Mouse (Mus musculus): ENCODE results near the gene Hist1h1c. TPM values are rescaled to one million over a fixed set of nuclear protein-coding genes. Genes with fewer than 3 reads are reported as not detected.
A peak's percentile ranks its signal among the peaks of the same experiment; 100 is the strongest.
"Not testable (repeated sequence)": the region's sequence is repeated elsewhere in the genome, so short reads cannot be mapped to it uniquely, and the experiment has no call there.

The Hist1h1c gene
- polyA plus RNA-seq, 1 experiment from 2014 or later: 9.2 TPM

- no peaks in the 10 kb centered on the region for H3K4me1 ChIP-seq (ENCODE audit: control insufficient read depth, insufficient read depth, low read length)
- no peaks in the 10 kb centered on the region for H3K9me3 ChIP-seq (ENCODE audit: control insufficient read depth, low read length)
- WGBS: 81% methylated on average over 4 of the region's 4 CpGs
- H3K4me3 ChIP-seq (replicated peaks; ENCODE audit: low read depth, low read length): no peak overlapping the region
- no peaks in the 10 kb centered on the region for H3K36me3 ChIP-seq (ENCODE audit: control insufficient read depth, insufficient read depth, low read length)
- H3K27me3 ChIP-seq (ENCODE audit: control insufficient read depth, insufficient read depth, low read length): no peaks in the 10 kb centered on the region
- no peak for ATAC-seq (ENCODE audit: low FRiP score, low TSS enrichment)
- no peak overlapping the region for H3K27ac ChIP-seq (replicated peaks; ENCODE audit: low read depth, low read length)
- H3K9ac ChIP-seq (replicated peaks; ENCODE audit: low read length): no peak overlapping the region
- H3K4me2 ChIP-seq (ENCODE audit: low read length): no peak overlapping the region
- DNase-seq: no peak
Measured at GRCm38 (mm10) chr13:23708654-23709053, 30.0 kb upstream of the Hist1h1c start.

GRCm38 (mm10) chr13:23709714-23710373 is 28.8 kb upstream of the Hist1h1c start:
- ATAC-seq (ENCODE audit: low FRiP score, low TSS enrichment): no peak
- WGBS: 26% methylated on average over 15 of the region's 15 CpGs
- H3K4me3 ChIP-seq (replicated peaks; ENCODE audit: low read depth, low read length): peak overlapping the region; percentile 23
- H3K9me3 ChIP-seq (ENCODE audit: control insufficient read depth, low read length): no peaks in the 10 kb centered on the region
- 0 out of 2 replicates have a peak overlapping the region, but pooled peaks have one; percentile 44 for H3K9ac ChIP-seq (replicated peaks; ENCODE audit: low read length)
- no peaks in the 10 kb centered on the region for H3K36me3 ChIP-seq (ENCODE audit: control insufficient read depth, insufficient read depth, low read length)
- no peak overlapping the region for H3K27ac ChIP-seq (replicated peaks; ENCODE audit: low read depth, low read length)
- peak overlapping the region; percentile 54 for H3K4me2 ChIP-seq (ENCODE audit: low read length)
- no peaks in the 10 kb centered on the region for H3K27me3 ChIP-seq (ENCODE audit: control insufficient read depth, insufficient read depth, low read length)
- DNase-seq: no peak
- H3K4me1 ChIP-seq (ENCODE audit: control insufficient read depth, insufficient read depth, low read length): no peaks in the 10 kb centered on the region

- Histone ChIP-seq H3K9ac (replicated peaks; ENCODE audit: low read length) (peak within 1 kb of the TSS; percentile 44; the same call in 1 of the 2 replicates), H3K27ac (replicated peaks; ENCODE audit: low read depth, low read length) (no peak within 1 kb of the TSS), H3K4me3 (replicated peaks; ENCODE audit: low read depth, low read length) (peak within 1 kb of the TSS; percentile 23), H3K27me3 (ENCODE audit: control insufficient read depth, insufficient read depth, low read length) (no peaks in the 10 kb centered on the region), H3K36me3 (ENCODE audit: control insufficient read depth, insufficient read depth, low read length) (no peaks in the 10 kb centered on the region), H3K4me2 (ENCODE audit: low read length) (peak within 1 kb of the TSS; percentile 54), H3K4me1 (ENCODE audit: control insufficient read depth, insufficient read depth, low read length) (no peaks in the 10 kb centered on the region), H3K9me3 (ENCODE audit: control insufficient read depth, low read length) (no peaks in the 10 kb centered on the region)
- WGBS: 6% methylated on average over 17 of the region's 17 CpGs
- DNase-seq (peak; percentile 50), ATAC-seq (ENCODE audit: low FRiP score, low TSS enrichment) (peak; percentile 63; the same call in 1 of the 2 replicates)
Measured at GRCm38 (mm10) chr13:23710374-23711089, 28.1 kb upstream of the Hist1h1c start, which contains the start of gene Hfe. TSS of gene Hfe (minus strand) at chr13:23710854.

- Histone ChIP-seq H3K27ac (replicated peaks; ENCODE audit: low read depth, low read length) (no peak overlapping the region), H3K4me3 (replicated peaks; ENCODE audit: low read depth, low read length) (no peak overlapping the region), H3K4me2 (ENCODE audit: low read length) (no peak overlapping the region), H3K36me3 (ENCODE audit: control insufficient read depth, insufficient read depth, low read length) (no peaks in the 10 kb centered on the region), H3K27me3 (ENCODE audit: control insufficient read depth, insufficient read depth, low read length) (no peaks in the 10 kb centered on the region), H3K9ac (replicated peaks; ENCODE audit: low read length) (no peak overlapping the region), H3K9me3 (ENCODE audit: control insufficient read depth, low read length) (no peaks in the 10 kb centered on the region), H3K4me1 (ENCODE audit: control insufficient read depth, insufficient read depth, low read length) (no peaks in the 10 kb centered on the region)
- WGBS: 86% methylated on average over 5 of the region's 5 CpGs
- ATAC-seq (ENCODE audit: low FRiP score, low TSS enrichment): no peak
- no peak for DNase-seq
Measured at GRCm38 (mm10) chr13:23716261-23717042, 22.2 kb upstream of the Hist1h1c start.

- H3K36me3 ChIP-seq (ENCODE audit: control insufficient read depth, insufficient read depth, low read length): no peaks in the 10 kb centered on the region
- no peak overlapping the region for H3K9ac ChIP-seq (replicated peaks; ENCODE audit: low read length)
- no peak overlapping the region for H3K27ac ChIP-seq (replicated peaks; ENCODE audit: low read depth, low read length)
- no peak for DNase-seq
- no peak for ATAC-seq (ENCODE audit: low FRiP score, low TSS enrichment)
- no peaks in the 10 kb centered on the region for H3K4me1 ChIP-seq (ENCODE audit: control insufficient read depth, insufficient read depth, low read length)
- WGBS: 63% methylated on average over 11 of the region's 11 CpGs
- H3K4me3 ChIP-seq (replicated peaks; ENCODE audit: low read depth, low read length): no peak overlapping the region
- H3K9me3 ChIP-seq (ENCODE audit: control insufficient read depth, low read length): no peaks in the 10 kb centered on the region
- no peak overlapping the region for H3K4me2 ChIP-seq (ENCODE audit: low read length)
- no peaks in the 10 kb centered on the region for H3K27me3 ChIP-seq (ENCODE audit: control insufficient read depth, insufficient read depth, low read length)
Measured at GRCm38 (mm10) chr13:23717176-23717575, 21.4 kb upstream of the Hist1h1c start.

- H3K4me1 ChIP-seq (ENCODE audit: control insufficient read depth, insufficient read depth, low read length); H3K4me3 ChIP-seq (replicated peaks; ENCODE audit: low read depth, low read length); DNase-seq; H3K9ac ChIP-seq (replicated peaks; ENCODE audit: low read length); H3K27ac ChIP-seq (replicated peaks; ENCODE audit: low read depth, low read length); H3K36me3 ChIP-seq (ENCODE audit: control insufficient read depth, insufficient read depth, low read length); ATAC-seq (ENCODE audit: low FRiP score, low TSS enrichment); H3K9me3 ChIP-seq (ENCODE audit: control insufficient read depth, low read length); H3K27me3 ChIP-seq (ENCODE audit: control insufficient read depth, insufficient read depth, low read length); H3K4me2 ChIP-seq (ENCODE audit: low read length): not testable (repeated sequence)
- 25% methylated on average over 2 of the region's 2 CpGs for WGBS
Measured at GRCm38 (mm10) chr13:23717593-23718245, 20.9 kb upstream of the Hist1h1c start.

- H3K4me2 ChIP-seq (ENCODE audit: low read length): no peak overlapping the region
- no peaks in the 10 kb centered on the region for H3K4me1 ChIP-seq (ENCODE audit: control insufficient read depth, insufficient read depth, low read length)
- DNase-seq (no peak), ATAC-seq (ENCODE audit: low FRiP score, low TSS enrichment) (no peak)
- 79% methylated on average over 4 of the region's 4 CpGs for WGBS
- no peak overlapping the region for H3K9ac ChIP-seq (replicated peaks; ENCODE audit: low read length)
- H3K4me3 ChIP-seq (replicated peaks; ENCODE audit: low read depth, low read length): no peak overlapping the region
- no peaks in the 10 kb centered on the region for H3K36me3 ChIP-seq (ENCODE audit: control insufficient read depth, insufficient read depth, low read length)
- no peaks in the 10 kb centered on the region for H3K27me3 ChIP-seq (ENCODE audit: control insufficient read depth, insufficient read depth, low read length)
- no peak overlapping the region for H3K27ac ChIP-seq (replicated peaks; ENCODE audit: low read depth, low read length)
- H3K9me3 ChIP-seq (ENCODE audit: control insufficient read depth, low read length): no peaks in the 10 kb centered on the region
Measured at GRCm38 (mm10) chr13:23724239-23724638, 14.4 kb upstream of the Hist1h1c start.

- no peak overlapping the region for H3K27ac ChIP-seq (replicated peaks; ENCODE audit: low read depth, low read length)
- H3K4me3 ChIP-seq (replicated peaks; ENCODE audit: low read depth, low read length): no peak overlapping the region
- no peaks in the 10 kb centered on the region for H3K9me3 ChIP-seq (ENCODE audit: control insufficient read depth, low read length)
- no peak for DNase-seq
- no peak overlapping the region for H3K4me2 ChIP-seq (ENCODE audit: low read length)
- ATAC-seq (ENCODE audit: low FRiP score, low TSS enrichment): no peak
- no peaks in the 10 kb centered on the region for H3K4me1 ChIP-seq (ENCODE audit: control insufficient read depth, insufficient read depth, low read length)
- no peaks in the 10 kb centered on the region for H3K36me3 ChIP-seq (ENCODE audit: control insufficient read depth, insufficient read depth, low read length)
- whole genome bisulfite sequencing: 33% methylated on average over 1 of the region's 1 CpGs
- H3K9ac ChIP-seq (replicated peaks; ENCODE audit: low read length): no peak overlapping the region
- H3K27me3 ChIP-seq (ENCODE audit: control insufficient read depth, insufficient read depth, low read length): no peaks in the 10 kb centered on the region
Measured at GRCm38 (mm10) chr13:23725213-23725612, 13.4 kb upstream of the Hist1h1c start.
